19 mouse cellular contexts compared by ENCODE assay signal in the genomic region with DNA sequence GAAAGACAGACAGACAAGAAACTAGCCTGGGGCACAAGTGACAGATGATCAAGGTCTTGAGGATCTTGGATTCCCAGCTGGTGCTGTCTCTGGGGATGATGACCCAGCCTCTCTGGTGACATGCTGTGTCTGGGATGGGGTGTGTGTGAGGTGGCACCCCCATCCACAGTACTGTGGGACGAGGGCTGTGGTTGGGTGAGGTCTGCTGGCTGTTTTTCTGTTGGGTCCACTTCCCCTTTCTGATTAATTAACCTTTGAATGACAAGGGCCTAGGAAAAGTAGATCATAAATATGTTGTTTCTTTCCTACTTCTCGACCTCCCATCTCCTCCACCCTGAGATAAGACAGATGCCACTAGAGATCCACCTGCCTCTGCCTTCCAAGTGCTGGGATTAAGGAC. TPM values are rescaled to one million over a fixed set of nuclear protein-coding genes. Genes with fewer than 3 reads are reported as not detected.
DNase-seq lines count a peak whose midpoint lies in the region; ATAC-seq and TF ChIP-seq lines count a peak whose summit lies in the region.
"Had no signal": no experiment of that assay in that cellular context is flagged by ENCODE, and none has a peak within 500 bp of the region (broad histone marks: within the 10 kb centered on the region; RNA-seq: fewer than 3 reads in every experiment).

No protein-coding gene starts in this region.

- WGBS in midbrain, embryonic 14.5 days: 75% methylated on average over 2 of the region's 2 CpGs
- WGBS in kidney, adult 2 months: 52% methylated on average over 2 of the region's 2 CpGs

- H3K36me3 ChIP-seq in midbrain, embryonic 14.5 days (ENCODE audit: control insufficient read depth, insufficient read depth, low read length): no peaks in the 10 kb centered on the region
- H3K36me3 ChIP-seq in kidney, adult 2 months (ENCODE audit: control insufficient read depth, insufficient read depth, low read length): no peaks in the 10 kb centered on the region

- ATAC-seq in common myeloid progenitor, adult 5-6 weeks (replicated peaks; ENCODE audit: low read depth, poor library complexity, severe bottlenecking): peak; percentile 83
- peak; percentile 74 for ATAC-seq in megakaryocyte progenitor cell, adult 5-6 weeks (replicated peaks; ENCODE audit: poor library complexity)
- ATAC-seq in midbrain, embryonic 14.5 days (ENCODE audit: low FRiP score, low TSS enrichment): no peak
- ATAC-seq: forebrain, postnatal 0 days had no signal

- no peak overlapping the region for H3K4me3 ChIP-seq in midbrain, embryonic 14.5 days (replicated peaks; ENCODE audit: low read depth, low read length)
- H3K4me3 ChIP-seq in kidney, adult 2 months (ENCODE audit: insufficient read depth, low read depth, low read length): no peak overlapping the region
- H3K4me3 ChIP-seq: embryonic facial prominence, embryonic 10.5 days; megakaryocyte, embryonic 14.5 days had no signal

- peak; percentile 66 for DNase-seq in 416B (ENCODE audit: low read depth)
- DNase-seq in B cell, adult 2 months: peak; percentile 61 to 66
- DNase-seq in midbrain, embryonic 14.5 days: no peak
- DNase-seq in ovary, postnatal 36 days (ENCODE audit: low spot score): no peak
- no peak for DNase-seq in thymus, postnatal 0 days (ENCODE audit: low spot score)
- no peak for DNase-seq in kidney, adult 2 months
- DNase-seq: adrenal gland, adult 8-10 months; cerebellum, postnatal 14 days; forebrain, postnatal 0 days; gastrocnemius, postnatal 14 days; heart, postnatal 4 days; lung, adult 2 months; right cerebral cortex, postnatal 14 days; thymus, postnatal 4 days had no signal

- no peak overlapping the region for H3K27ac ChIP-seq in midbrain, embryonic 14.5 days (replicated peaks; ENCODE audit: low read depth, low read length)
- no peak overlapping the region for H3K27ac ChIP-seq in kidney, adult 2 months (ENCODE audit: insufficient read depth, low read depth, low read length)
- H3K27ac ChIP-seq: embryonic facial prominence, embryonic 10.5 days had no signal

- H3K4me2 ChIP-seq in midbrain, embryonic 14.5 days (ENCODE audit: low read length): no peak overlapping the region
- H3K4me2 ChIP-seq: heart, embryonic 11.5 days had no signal

- TF ChIP-seq POLR2A in kidney, adult 2 months (IDR thresholded peaks at IDR 0.05; ENCODE audit: low read depth, low read length): no peak

- H3K9ac ChIP-seq in midbrain, embryonic 14.5 days (replicated peaks; ENCODE audit: low read length): no peak overlapping the region
- H3K9ac ChIP-seq: forebrain, postnatal 0 days had no signal

- H3K9me3 ChIP-seq in midbrain, embryonic 14.5 days (ENCODE audit: control insufficient read depth, low read length): no peaks in the 10 kb centered on the region
- H3K9me3 ChIP-seq: embryonic facial prominence, embryonic 10.5 days; megakaryocyte, embryonic 14.5 days had no signal

- peaks cover 10% of the 10 kb centered on the region for H3K4me1 ChIP-seq in midbrain, embryonic 14.5 days (ENCODE audit: control insufficient read depth, insufficient read depth, low read length)
- H3K4me1 ChIP-seq in kidney, adult 2 months (ENCODE audit: control insufficient read depth, insufficient read depth, low read length): peaks cover 29% of the 10 kb centered on the region

- H3K27me3 ChIP-seq in midbrain, embryonic 14.5 days (ENCODE audit: control insufficient read depth, insufficient read depth, low read length): no peaks in the 10 kb centered on the region
- H3K27me3 ChIP-seq in kidney, adult 2 months (replicated peaks; ENCODE audit: control insufficient read depth, insufficient read depth, low read length): no peaks in the 10 kb centered on the region

- TF ChIP-seq CTCF in kidney, adult 2 months (conservative IDR thresholded peaks at IDR 0.05; ENCODE audit: insufficient read depth, insufficient read length, low read depth, low read length): no peak

RNA-seq across cellular contexts. Expression of a gene that starts 18.2 kb away (rescaled TPM):
- total RNA-seq in common myeloid progenitor, adult 5-6 weeks (2017): 13.1 TPM in 2 replicates
- 3.3 and 3.5 TPM in 2 replicates for total RNA-seq in megakaryocyte progenitor cell, adult 5-6 weeks (2015)
- 6.5 and 6.8 TPM in 2 replicates for total RNA-seq in megakaryocyte progenitor cell, adult 5-6 weeks (2017)
- polyA plus RNA-seq in midbrain, embryonic 14.5 days (2014; fragmentation: Nextera tagmentation; extraction: Ambion mirVana): 13.6 and 19.8 TPM in 2 replicates
- 10.9 and 12.4 TPM in 2 replicates for polyA plus RNA-seq in thymus, postnatal 0 days (2015; fragmentation: Nextera tagmentation; extraction: Ambion mirVana)
- polyA plus RNA-seq in kidney, adult 2 months (2012; rRNA removed): 32.3 and 33.4 TPM in 2 replicates

RNA-seq across cellular contexts. Expression of a gene that starts 47.1 kb away (rescaled TPM):
- total RNA-seq in common myeloid progenitor, adult 5-6 weeks (2017): 7.4 and 9.1 TPM in 2 replicates
- 2.9 and 4.7 TPM in 2 replicates for total RNA-seq in megakaryocyte progenitor cell, adult 5-6 weeks (2015)
- total RNA-seq in megakaryocyte progenitor cell, adult 5-6 weeks (2017): 1.6 and 3.7 TPM in 2 replicates
- polyA plus RNA-seq in midbrain, embryonic 14.5 days (2014; fragmentation: Nextera tagmentation; extraction: Ambion mirVana): 240 and 245 TPM in 2 replicates
- 6.0 and 7.0 TPM in 2 replicates for polyA plus RNA-seq in thymus, postnatal 0 days (2015; fragmentation: Nextera tagmentation; extraction: Ambion mirVana)
- polyA plus RNA-seq in kidney, adult 2 months (2012; rRNA removed): 10.2 and 13.2 TPM in 2 replicates

Comparison
In these comparisons a context has a peak if more than half of its experiments do, and no peak if none do; other contexts are left out.
1. DNase-seq: peak in 416B (single experiment) and B cell, adult 2 months (2 of 2); none in midbrain, embryonic 14.5 days (single experiment), ovary, postnatal 36 days (single experiment), thymus, postnatal 0 days (single experiment) and kidney, adult 2 months (single experiment).
2. RNA of a gene that starts 47.1 kb away (polyA plus RNA-seq): 240 to 245 TPM in midbrain, embryonic 14.5 days; 10.2 to 13.2 TPM in kidney, adult 2 months and 6.0 to 7.0 TPM in thymus, postnatal 0 days; every median in the first group is over 10 times any median in the second.